Mouse (Mus musculus): ENCODE measurements around the gene Micu2. TPM values are rescaled to one million over a fixed set of nuclear protein-coding genes. Genes with fewer than 3 reads are reported as not detected.

Micu2 gene
- 10 to 100 TPM; 77.3 to 83.5 TPM for total RNA-seq (2021)
- long read RNA-seq, experiment 1, transcript Micu2-201 (12 exons, 2,329 nt), result major isoform, 63 of 75 reads
- long read RNA-seq, experiment 1, partial matches to known transcripts, result 3 of 75 reads
- long read RNA-seq, experiment 1, other reads (novel, unspliced or antisense), result 9 of 75 reads
- long read RNA-seq, experiment 2, transcript Micu2-201 (12 exons, 2,329 nt), result major isoform, 21 of 28 reads
- long read RNA-seq, experiment 2, partial matches to known transcripts, result 4 of 28 reads
- long read RNA-seq, experiment 2, other reads (novel, unspliced or antisense), result 3 of 28 reads

GRCm38 (mm10) chr14:57998526-57999401 lies at the start of gene Micu2:
Gene Micu2, minus strand, starts transcription at chr14:57999262.
- peak; percentile 87 to 88 for DNase-seq

DNA sequence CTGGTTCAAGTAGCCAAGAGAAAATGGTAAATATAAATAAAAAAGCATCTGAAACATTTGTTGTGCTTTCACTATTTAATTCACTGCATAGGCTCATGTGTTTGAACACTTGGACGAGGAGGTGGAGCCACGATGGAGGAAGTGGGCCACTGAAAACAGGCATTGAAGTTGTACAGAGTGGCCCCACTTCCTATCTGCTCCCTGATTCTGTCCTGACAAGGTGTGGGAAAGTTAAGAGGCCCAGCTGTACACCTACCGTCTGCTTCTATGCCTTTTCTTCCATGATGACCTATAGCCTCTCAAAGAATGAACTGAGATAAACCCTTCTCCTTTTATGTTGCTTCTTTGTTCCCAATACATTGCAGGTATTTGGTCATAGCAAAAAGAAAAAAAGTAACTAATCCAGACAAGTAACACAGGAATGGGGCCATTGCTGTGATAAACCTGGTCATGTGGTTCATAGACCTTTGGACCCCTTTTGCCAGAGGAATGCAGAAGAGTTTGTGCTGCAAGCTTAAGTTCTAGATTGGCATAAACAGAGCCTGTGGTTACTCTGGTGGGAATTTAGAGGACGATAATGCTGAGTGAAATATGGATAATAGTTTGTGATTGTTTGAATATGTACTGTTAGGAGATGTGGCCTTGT lies 47.7 kb upstream of the Micu2 start:
- DNase-seq, result no peak

- no peak for DNase-seq
Measured at GRCm38 (mm10) chr14:58036174-58036573, 37.1 kb upstream of the Micu2 start.

DNA sequence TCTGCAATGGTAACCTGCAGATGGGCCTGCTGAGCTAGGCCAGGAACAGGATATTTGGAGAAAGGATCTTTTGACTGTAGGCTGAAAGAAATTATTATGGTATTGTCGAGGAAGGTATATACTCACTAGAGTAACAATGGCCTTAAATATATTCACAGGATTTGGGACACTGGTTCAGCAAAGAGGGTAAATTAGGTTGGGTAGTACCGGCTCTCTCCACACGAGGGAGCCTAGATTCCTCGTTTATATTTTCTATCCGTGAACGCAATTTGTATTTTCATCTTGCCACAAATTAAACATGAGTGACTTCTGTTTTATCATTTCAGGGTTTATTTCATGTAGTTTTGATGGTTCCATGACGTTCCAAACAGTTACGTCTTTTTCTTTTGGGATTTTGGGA lies 35.5 kb upstream of the Micu2 start:
- DNase-seq, result peak; percentile 13 to 77

GRCm38 (mm10) chr14:58018869-58019268 lies 19.8 kb upstream of the Micu2 start:
- no peak for DNase-seq

- no peak for DNase-seq
Measured at GRCm38 (mm10) chr14:58003852-58004251, 4.8 kb upstream of the Micu2 start.

DNA sequence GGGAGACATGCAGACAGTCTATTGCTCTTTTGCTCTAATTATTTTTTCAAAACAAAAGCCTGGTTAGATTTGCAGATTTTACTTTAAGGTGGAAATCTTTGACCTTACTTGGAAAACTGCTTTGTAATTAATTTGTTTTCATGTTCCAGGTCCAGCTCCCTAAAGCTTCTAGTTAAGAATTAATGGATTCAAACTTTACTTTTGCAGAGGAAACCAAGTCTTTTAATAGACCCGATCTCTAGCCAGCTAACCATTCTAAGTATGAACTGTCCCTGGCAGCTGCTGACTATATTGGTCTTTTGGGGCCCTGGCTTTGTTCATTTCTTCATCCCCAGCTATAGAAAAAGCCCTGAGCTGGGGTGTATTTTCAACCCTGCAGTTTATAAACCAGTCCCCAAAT lies 3.1 kb upstream of the Micu2 start:
- DNase-seq, result no peak

- no peak for DNase-seq
Measured at GRCm38 (mm10) chr14:57999402-57999734, 306 bp upstream of the Micu2 start.

- no peak for DNase-seq
Measured at GRCm38 (mm10) chr14:57997431-57997830, 1.6 kb downstream of the Micu2 start.

DNA sequence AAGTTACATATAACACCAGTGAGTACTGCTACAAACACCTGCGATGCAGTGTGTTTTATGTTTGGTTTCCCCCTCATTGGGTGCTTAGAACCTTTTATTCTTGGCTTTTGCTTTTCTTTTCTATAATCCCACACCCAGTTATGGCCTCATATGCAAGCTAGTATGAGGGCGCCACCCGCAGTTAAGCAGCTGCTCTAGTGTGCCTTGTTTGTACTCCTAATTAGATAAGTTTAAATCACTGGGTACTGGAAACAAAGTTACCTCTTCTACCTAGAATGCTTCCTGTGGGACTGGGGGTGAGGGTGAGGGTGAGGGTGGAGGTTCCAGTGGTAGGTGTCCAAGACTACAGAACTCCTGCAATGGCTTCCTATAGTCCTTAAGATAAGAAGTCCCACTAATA lies 2.9 kb downstream of the Micu2 start:
- DNase-seq, result no peak

DNA sequence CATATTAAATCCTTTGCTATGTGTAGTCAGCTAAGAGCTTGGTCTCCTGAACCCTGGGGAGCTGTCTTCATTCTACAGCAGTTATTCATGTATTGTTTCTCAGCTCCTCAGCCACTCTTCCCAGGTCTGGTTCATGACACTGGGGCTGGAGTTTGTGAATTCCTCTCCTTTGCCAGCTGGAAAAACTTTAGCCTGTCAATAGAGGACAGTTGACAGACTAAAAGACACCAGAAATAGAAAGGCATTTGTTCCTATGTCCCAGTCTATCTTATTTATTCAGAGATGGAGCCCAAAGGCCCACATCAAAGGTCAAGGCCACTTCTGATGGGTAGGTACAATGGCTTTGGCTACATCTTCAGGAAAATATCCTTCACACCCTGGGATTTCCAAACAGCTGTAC lies 7.3 kb downstream of the Micu2 start:
- DNase-seq, result peak; percentile 38 to 53

- no peak for DNase-seq
Measured at GRCm38 (mm10) chr14:57989162-57989561, 9.9 kb downstream of the Micu2 start.

- no peak for DNase-seq
Measured at GRCm38 (mm10) chr14:57985780-57986179, 13.3 kb downstream of the Micu2 start.

DNA sequence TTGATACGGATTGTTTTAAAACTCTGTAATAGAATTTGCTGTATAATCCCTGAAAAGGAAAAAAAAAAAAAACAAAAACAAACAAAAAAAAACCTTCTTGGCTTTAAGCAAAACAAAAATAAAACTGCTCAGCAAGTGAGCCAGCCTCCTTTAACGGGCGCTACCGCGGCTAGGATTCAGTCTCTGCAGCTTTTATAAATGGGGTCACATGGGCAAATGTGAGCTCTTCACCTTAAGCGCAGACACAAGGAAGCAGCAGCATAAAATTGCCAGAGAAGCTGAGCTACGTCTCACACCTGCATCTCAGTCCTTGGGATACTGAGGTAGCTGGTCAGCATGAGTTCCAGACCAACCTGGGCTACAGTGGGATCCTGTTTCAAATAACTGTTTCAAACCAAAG lies 16.6 kb downstream of the Micu2 start:
- DNase-seq, result no peak

DNA sequence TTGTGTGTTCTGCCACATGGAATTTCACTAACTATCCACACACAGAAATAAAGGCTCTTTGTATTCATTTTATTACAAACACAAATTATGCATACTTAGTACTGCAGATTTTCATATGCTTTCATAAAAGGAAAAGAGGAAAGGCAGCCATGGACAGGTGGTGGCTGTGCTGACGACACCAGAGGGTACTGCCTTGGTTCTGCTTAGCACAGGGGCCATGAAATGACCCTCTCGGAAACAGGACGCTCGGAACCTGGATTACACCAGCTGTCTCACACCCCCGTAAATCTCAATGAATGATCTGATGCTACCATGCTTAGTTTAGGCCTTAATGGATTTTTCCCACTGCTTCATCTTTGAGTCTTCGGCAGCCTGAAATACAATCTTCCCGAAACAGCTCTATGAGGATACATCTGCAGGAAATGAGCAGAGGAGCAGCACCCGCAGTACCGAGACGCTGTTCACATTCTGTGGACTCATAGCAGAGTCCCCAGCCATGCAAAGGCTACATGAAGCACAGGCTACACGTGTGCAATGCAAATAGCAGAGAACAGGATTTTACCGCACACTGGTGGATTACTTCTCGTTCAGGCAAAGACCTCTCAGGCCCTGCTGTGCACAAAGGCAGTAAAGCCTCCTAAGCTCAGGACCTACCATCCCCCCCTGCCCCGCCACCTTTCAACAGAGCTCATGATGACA lies 17.2 kb downstream of the Micu2 start:
- DNase-seq, result no peak

DNA sequence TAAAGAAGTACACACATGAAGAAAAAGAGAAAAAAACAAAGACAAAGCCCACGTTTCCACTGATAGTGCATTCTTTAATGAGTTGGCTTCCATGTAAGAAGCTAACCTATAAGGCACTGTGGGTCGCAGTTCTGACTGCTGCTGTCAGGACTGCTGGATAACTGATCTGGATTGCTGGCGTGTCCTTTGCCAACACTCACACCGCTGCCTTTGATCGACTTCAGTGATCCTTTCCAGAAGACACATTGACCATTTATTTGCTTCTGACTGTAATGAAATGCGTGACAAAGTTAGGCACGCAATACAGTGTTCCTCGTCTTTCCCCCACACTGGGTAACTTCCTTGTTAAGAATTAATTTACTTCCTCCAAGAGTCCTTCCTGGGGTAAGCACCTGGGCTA lies 18.3 kb downstream of the Micu2 start:
- DNase-seq, result no peak

- peak; percentile 20 to 28 for DNase-seq
Measured at GRCm38 (mm10) chr14:57980179-57980578, 18.9 kb downstream of the Micu2 start.

DNA sequence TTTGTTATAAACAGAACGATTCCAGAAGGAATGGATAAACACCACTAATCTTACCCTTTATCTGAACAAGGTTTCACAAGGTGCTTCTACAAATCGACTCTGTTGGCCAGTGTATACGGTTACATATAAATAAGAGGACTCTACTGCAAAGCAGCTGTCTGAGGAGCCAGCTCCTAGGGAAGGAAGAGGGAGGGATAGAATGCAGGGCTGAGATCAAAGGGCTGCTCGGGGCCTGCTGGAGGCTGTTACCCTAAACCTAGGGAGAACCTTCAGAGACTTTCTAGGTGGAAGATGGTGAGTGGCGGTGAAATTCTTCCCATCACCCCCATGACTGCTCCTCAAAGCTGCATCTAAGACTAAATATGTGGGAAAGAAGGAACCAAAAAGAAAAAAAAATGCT lies 20.9 kb downstream of the Micu2 start:
- no peak for DNase-seq

DNA sequence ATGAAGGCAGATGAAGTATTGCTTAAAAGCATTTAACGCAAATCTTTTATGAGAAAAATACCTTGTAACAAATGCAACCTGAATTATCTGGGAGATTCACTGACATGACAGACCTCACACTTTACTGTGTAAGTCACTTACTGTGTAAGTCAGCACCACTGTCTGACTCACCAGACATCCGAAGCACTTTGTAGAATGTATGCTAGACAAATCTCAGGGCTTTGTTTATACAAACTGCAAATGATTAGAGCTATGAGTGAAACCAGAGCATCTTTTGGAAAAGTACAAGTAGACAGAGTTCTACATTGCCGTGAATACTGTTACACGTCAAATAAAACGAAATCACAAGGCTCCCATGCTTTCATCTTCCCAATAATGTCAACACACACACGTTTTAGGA lies 23.4 kb downstream of the Micu2 start:
- no peak for DNase-seq

DNA sequence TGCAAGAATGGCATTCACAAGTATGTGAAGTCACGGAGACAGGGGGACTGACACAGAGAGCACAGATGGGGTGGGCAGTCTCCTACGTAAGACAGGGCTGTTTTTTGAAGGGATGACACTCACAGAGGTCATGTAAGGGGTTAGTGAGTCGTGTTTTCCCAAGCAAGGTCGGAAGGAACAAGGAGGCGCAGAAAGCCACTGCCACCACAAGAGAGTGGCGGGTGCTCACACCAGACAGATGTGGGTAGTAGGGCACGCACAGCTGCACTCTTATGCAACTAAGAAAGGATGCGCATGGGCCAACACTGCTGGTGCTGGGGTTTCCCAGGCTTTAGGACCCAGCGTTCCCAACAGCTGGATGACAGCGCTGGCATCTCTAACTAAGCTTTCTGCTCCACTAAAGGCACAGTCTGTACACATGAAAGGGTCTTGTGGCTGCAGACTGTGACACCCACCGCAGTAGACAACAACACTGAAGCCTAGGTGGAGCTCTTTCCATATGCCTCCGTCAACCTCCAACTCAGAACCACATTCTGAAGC lies 27.0 kb downstream of the Micu2 start:
- DNase-seq, result no peak

DNA sequence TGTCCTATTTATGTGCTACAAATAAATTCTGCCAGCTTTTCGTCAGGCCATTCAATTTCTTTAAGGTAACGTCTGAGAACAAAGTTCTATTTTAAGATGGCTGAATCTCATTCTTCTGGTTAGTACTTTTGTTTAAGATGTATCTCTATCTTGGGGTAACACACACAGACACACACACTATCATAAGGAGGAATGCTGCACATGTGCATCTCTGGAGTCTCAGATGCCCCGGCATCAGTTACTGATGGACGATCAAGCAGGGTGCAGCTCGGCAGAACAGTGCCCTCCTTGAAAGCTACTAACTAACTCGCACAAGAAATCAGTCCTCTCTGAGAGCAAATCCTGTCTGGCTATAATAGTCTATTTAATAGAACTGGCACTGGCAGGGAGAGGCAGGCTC lies 30.2 kb downstream of the Micu2 start:
- DNase-seq, result no peak

DNA sequence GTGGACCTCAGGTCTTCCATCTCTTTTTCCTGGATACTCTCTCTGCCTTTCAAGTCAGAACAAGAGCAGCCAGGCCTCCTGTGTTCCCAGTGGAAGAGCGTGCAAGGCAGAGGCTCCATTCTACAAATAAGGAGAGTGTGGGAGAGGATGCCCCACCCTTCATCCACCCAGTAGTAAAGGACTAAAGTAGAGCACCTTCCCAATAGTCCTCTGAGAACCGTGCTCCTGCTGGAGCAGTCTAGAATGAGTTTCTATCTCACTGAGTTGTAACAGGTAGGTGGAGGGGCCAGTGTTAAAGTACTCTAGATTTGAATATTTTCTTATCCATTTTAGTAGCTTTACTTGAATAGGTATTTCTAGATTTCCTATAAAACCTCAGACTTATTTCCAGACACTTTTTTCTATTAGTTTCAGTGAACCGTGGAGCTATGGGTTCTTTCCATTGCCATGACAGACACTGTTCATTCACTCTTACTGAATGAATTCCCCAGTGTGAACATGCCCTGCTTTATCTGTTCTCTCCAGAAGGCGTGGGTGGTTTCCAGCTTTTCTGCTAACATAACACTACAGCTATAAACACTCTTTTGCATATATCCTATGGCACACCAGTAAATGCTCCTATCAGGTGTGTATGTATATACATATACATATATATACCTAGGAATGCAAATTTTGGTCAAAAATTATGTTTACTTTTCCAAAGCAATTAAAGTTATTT lies 31.8 kb downstream of the Micu2 start:
- no peak for DNase-seq
